Mouse (Mus musculus): ENCODE data around the gene Synj1.

GRCm38 (mm10) chr16:90897651-90898050 lies 113.5 kb downstream of the Synj1 start:
- TF ChIP-seq CTCF (IDR thresholded peaks at IDR 0.05; ENCODE audit: low read depth) = no peak
- TF ChIP-seq EP300 (optimal IDR thresholded peaks at IDR 0.05) = no peak
